Mouse (Mus musculus): ENCODE results near the gene Itpk1. TPM values are rescaled to one million over a fixed set of nuclear protein-coding genes. Genes with fewer than 3 reads are reported as not detected.

Gene Itpk1
- polyA plus RNA-seq, 1 experiment, result 44.0 TPM

GRCm38 (mm10) chr12:102613411-102613810 is 91.3 kb downstream of the Itpk1 start:
- TF ChIP-seq EP300 (IDR thresholded peaks at IDR 0.05; ENCODE audit: insufficient read depth, low read depth, low read length) (no peak), CTCF (IDR thresholded peaks at IDR 0.05; ENCODE audit: low read depth, low read length) (no peak), POLR2A (IDR thresholded peaks at IDR 0.05; ENCODE audit: insufficient read depth, low read length) (no peak)
- no peaks in the 10 kb centered on the region for H3K36me3 ChIP-seq (ENCODE audit: control insufficient read depth, insufficient read depth, low read length, poor library complexity, severe bottlenecking)
- no peak overlapping the region for H3K27ac ChIP-seq (ENCODE audit: insufficient read depth, low read length)
- no peaks in the 10 kb centered on the region for H3K9me3 ChIP-seq (replicated peaks; ENCODE audit: control insufficient read depth, insufficient read depth, low read length, poor library complexity, severe bottlenecking)
- no peak overlapping the region for H3K4me3 ChIP-seq (ENCODE audit: low read depth, low read length)
- no peaks in the 10 kb centered on the region for H3K27me3 ChIP-seq (ENCODE audit: control insufficient read depth, insufficient read depth, low read length, poor library complexity, severe bottlenecking)
- H3K9ac ChIP-seq (ENCODE audit: low read depth, poor library complexity, severe bottlenecking), result no peak overlapping the region
- peaks cover 6% of the 10 kb centered on the region for H3K4me1 ChIP-seq (ENCODE audit: control insufficient read depth, insufficient read depth, low read length)

- Histone ChIP-seq H3K27me3 (ENCODE audit: control insufficient read depth, insufficient read depth, low read length, poor library complexity, severe bottlenecking) (no peaks in the 10 kb centered on the region), H3K9ac (ENCODE audit: low read depth, poor library complexity, severe bottlenecking) (no peak overlapping the region), H3K27ac (ENCODE audit: insufficient read depth, low read length) (no peak overlapping the region), H3K4me3 (ENCODE audit: low read depth, low read length) (no peak overlapping the region), H3K9me3 (replicated peaks; ENCODE audit: control insufficient read depth, insufficient read depth, low read length, poor library complexity, severe bottlenecking) (no peaks in the 10 kb centered on the region), H3K4me1 (ENCODE audit: control insufficient read depth, insufficient read depth, low read length) (peaks cover 6% of the 10 kb centered on the region), H3K36me3 (ENCODE audit: control insufficient read depth, insufficient read depth, low read length, poor library complexity, severe bottlenecking) (no peaks in the 10 kb centered on the region)
- TF ChIP-seq EP300 (IDR thresholded peaks at IDR 0.05; ENCODE audit: insufficient read depth, low read depth, low read length) (no peak), POLR2A (IDR thresholded peaks at IDR 0.05; ENCODE audit: insufficient read depth, low read length) (no peak), CTCF (IDR thresholded peaks at IDR 0.05; ENCODE audit: low read depth, low read length) (no peak)
Observed at GRCm38 (mm10) chr12:102612431-102612830, 92.3 kb downstream of the Itpk1 start.

- TF ChIP-seq POLR2A (IDR thresholded peaks at IDR 0.05; ENCODE audit: insufficient read depth, low read length) (no peak), EP300 (IDR thresholded peaks at IDR 0.05; ENCODE audit: insufficient read depth, low read depth, low read length) (no peak), CTCF (IDR thresholded peaks at IDR 0.05; ENCODE audit: low read depth, low read length) (no peak)
- Histone ChIP-seq H3K27ac (ENCODE audit: insufficient read depth, low read length) (no peak overlapping the region), H3K4me3 (ENCODE audit: low read depth, low read length) (no peak overlapping the region), H3K9me3 (replicated peaks; ENCODE audit: control insufficient read depth, insufficient read depth, low read length, poor library complexity, severe bottlenecking) (no peaks in the 10 kb centered on the region), H3K9ac (ENCODE audit: low read depth, poor library complexity, severe bottlenecking) (no peak overlapping the region), H3K4me1 (ENCODE audit: control insufficient read depth, insufficient read depth, low read length) (peaks cover 6% of the 10 kb centered on the region), H3K36me3 (ENCODE audit: control insufficient read depth, insufficient read depth, low read length, poor library complexity, severe bottlenecking) (no peaks in the 10 kb centered on the region), H3K27me3 (ENCODE audit: control insufficient read depth, insufficient read depth, low read length, poor library complexity, severe bottlenecking) (no peaks in the 10 kb centered on the region)
Observed at GRCm38 (mm10) chr12:102610927-102611326, 93.8 kb downstream of the Itpk1 start.

- Histone ChIP-seq H3K27me3 (ENCODE audit: control insufficient read depth, insufficient read depth, low read length, poor library complexity, severe bottlenecking) (no peaks in the 10 kb centered on the region), H3K36me3 (ENCODE audit: control insufficient read depth, insufficient read depth, low read length, poor library complexity, severe bottlenecking) (peaks cover 4% of the 10 kb centered on the region), H3K4me1 (ENCODE audit: control insufficient read depth, insufficient read depth, low read length) (peaks cover 6% of the 10 kb centered on the region), H3K9ac (ENCODE audit: low read depth, poor library complexity, severe bottlenecking) (no peak overlapping the region), H3K9me3 (replicated peaks; ENCODE audit: control insufficient read depth, insufficient read depth, low read length, poor library complexity, severe bottlenecking) (no peaks in the 10 kb centered on the region), H3K27ac (ENCODE audit: insufficient read depth, low read length) (no peak overlapping the region), H3K4me3 (ENCODE audit: low read depth, low read length) (no peak overlapping the region)
- no peak for TF ChIP-seq EP300 (IDR thresholded peaks at IDR 0.05; ENCODE audit: insufficient read depth, low read depth, low read length)
Observed at GRCm38 (mm10) chr12:102607808-102608517, 96.8 kb downstream of the Itpk1 start.

GRCm38 (mm10) chr12:102607066-102607465 is 97.7 kb downstream of the Itpk1 start:
- H3K27me3 ChIP-seq (ENCODE audit: control insufficient read depth, insufficient read depth, low read length, poor library complexity, severe bottlenecking), result no peaks in the 10 kb centered on the region
- peaks cover 6% of the 10 kb centered on the region for H3K4me1 ChIP-seq (ENCODE audit: control insufficient read depth, insufficient read depth, low read length)
- no peak overlapping the region for H3K27ac ChIP-seq (ENCODE audit: insufficient read depth, low read length)
- H3K4me3 ChIP-seq (ENCODE audit: low read depth, low read length), result no peak overlapping the region
- H3K9ac ChIP-seq (ENCODE audit: low read depth, poor library complexity, severe bottlenecking), result no peak overlapping the region
- TF ChIP-seq POLR2A (IDR thresholded peaks at IDR 0.05; ENCODE audit: insufficient read depth, low read length), result no peak
- TF ChIP-seq CTCF (IDR thresholded peaks at IDR 0.05; ENCODE audit: low read depth, low read length), result no peak
- TF ChIP-seq EP300 (IDR thresholded peaks at IDR 0.05; ENCODE audit: insufficient read depth, low read depth, low read length), result no peak
- no peaks in the 10 kb centered on the region for H3K9me3 ChIP-seq (replicated peaks; ENCODE audit: control insufficient read depth, insufficient read depth, low read length, poor library complexity, severe bottlenecking)
- peaks cover 4% of the 10 kb centered on the region for H3K36me3 ChIP-seq (ENCODE audit: control insufficient read depth, insufficient read depth, low read length, poor library complexity, severe bottlenecking)

- Histone ChIP-seq H3K4me3 (ENCODE audit: low read depth, low read length) (no peak overlapping the region), H3K9ac (ENCODE audit: low read depth, poor library complexity, severe bottlenecking) (no peak overlapping the region), H3K9me3 (replicated peaks; ENCODE audit: control insufficient read depth, insufficient read depth, low read length, poor library complexity, severe bottlenecking) (no peaks in the 10 kb centered on the region), H3K36me3 (ENCODE audit: control insufficient read depth, insufficient read depth, low read length, poor library complexity, severe bottlenecking) (peaks cover 4% of the 10 kb centered on the region), H3K27ac (ENCODE audit: insufficient read depth, low read length) (no peak overlapping the region), H3K4me1 (ENCODE audit: control insufficient read depth, insufficient read depth, low read length) (peaks cover 9% of the 10 kb centered on the region), H3K27me3 (ENCODE audit: control insufficient read depth, insufficient read depth, low read length, poor library complexity, severe bottlenecking) (no peaks in the 10 kb centered on the region)
- no peak for TF ChIP-seq EP300 (IDR thresholded peaks at IDR 0.05; ENCODE audit: insufficient read depth, low read depth, low read length)
- no peak for TF ChIP-seq CTCF (IDR thresholded peaks at IDR 0.05; ENCODE audit: low read depth, low read length)
- no peak for TF ChIP-seq POLR2A (IDR thresholded peaks at IDR 0.05; ENCODE audit: insufficient read depth, low read length)
Observed at GRCm38 (mm10) chr12:102605607-102606006, 99.1 kb downstream of the Itpk1 start.
